Mouse (Mus musculus) induced T-regulatory cell, adult 2 months (primary cell): Measurements from ENCODE around the gene Magi2.
"Not testable (repeated sequence)": the region's sequence is repeated elsewhere in the genome, so short reads cannot be mapped to it uniquely, and the experiment has no call there.

ENCODE experiments used
- DNase-seq: peaks from one replicate; pipeline ENCODE4 v3.0.0-alpha.2; 2012; ENCODE audit warnings: low read depth

Gene Magi2

GRCm38 (mm10) chr5:20249382-20249781 lies 1022.5 kb downstream of the Magi2 start:
- no peak for DNase-seq

GRCm38 (mm10) chr5:20251541-20251940 lies 1024.7 kb downstream of the Magi2 start:
- DNase-seq, result no peak

GRCm38 (mm10) chr5:20256150-20256868 lies 1029.5 kb downstream of the Magi2 start:
- DNase-seq, result no peak

- no peak for DNase-seq
These were observed 1030.1 kb downstream of the Magi2 start for GRCm38 (mm10) chr5:20256933-20257332.

GRCm38 (mm10) chr5:20257419-20257818 lies 1030.6 kb downstream of the Magi2 start:
- DNase-seq, result no peak

GRCm38 (mm10) chr5:20259719-20260118 lies 1032.9 kb downstream of the Magi2 start:
- DNase-seq, result no peak

GRCm38 (mm10) chr5:20272680-20273079 lies 1045.8 kb downstream of the Magi2 start:
- DNase-seq, result not testable (repeated sequence)

- no peak for DNase-seq
These were observed 1048.8 kb downstream of the Magi2 start for GRCm38 (mm10) chr5:20275632-20276031.

GRCm38 (mm10) chr5:20285080-20285840 lies 1058.4 kb downstream of the Magi2 start:
- DNase-seq, result no peak

GRCm38 (mm10) chr5:20294521-20294920 lies 1067.7 kb downstream of the Magi2 start:
- DNase-seq, result no peak

- no peak for DNase-seq
These were observed 1073.0 kb downstream of the Magi2 start for GRCm38 (mm10) chr5:20299816-20300215.

- DNase-seq, result no peak
These were observed 1076.5 kb downstream of the Magi2 start for GRCm38 (mm10) chr5:20303056-20303965.

GRCm38 (mm10) chr5:20320970-20321369 lies 1094.1 kb downstream of the Magi2 start:
- DNase-seq, result no peak

GRCm38 (mm10) chr5:20325290-20325689 lies 1098.5 kb downstream of the Magi2 start:
- DNase-seq, result no peak

- DNase-seq, result no peak
These were observed 1102.1 kb downstream of the Magi2 start for GRCm38 (mm10) chr5:20328901-20329300.

GRCm38 (mm10) chr5:20330025-20330424 lies 1103.2 kb downstream of the Magi2 start:
- DNase-seq, result no peak

GRCm38 (mm10) chr5:20332574-20332973 lies 1105.7 kb downstream of the Magi2 start:
- DNase-seq, result peak; percentile 56

GRCm38 (mm10) chr5:20334549-20334948 lies 1107.7 kb downstream of the Magi2 start:
- DNase-seq, result no peak

GRCm38 (mm10) chr5:20352941-20353340 lies 1126.1 kb downstream of the Magi2 start:
- no peak for DNase-seq

GRCm38 (mm10) chr5:20358437-20358836 lies 1131.6 kb downstream of the Magi2 start:
- DNase-seq, result no peak

- no peak for DNase-seq
These were observed 1132.2 kb downstream of the Magi2 start for GRCm38 (mm10) chr5:20359021-20359420.

GRCm38 (mm10) chr5:20362154-20362553 lies 1135.3 kb downstream of the Magi2 start:
- no peak for DNase-seq
